Comparison of ENCODE assay signal across 11 mouse cellular contexts in genomic region chr12:29526236-29526644, GRCm38 (mm10). TPM values are rescaled to one million over a fixed set of nuclear protein-coding genes. Genes with fewer than 3 reads are reported as not detected.
DNase-seq lines count a peak whose midpoint lies in the region; ATAC-seq lines count a peak whose summit lies in the region.
"Had no signal": no experiment of that assay in that cellular context is flagged by ENCODE, and none has a peak within 500 bp of the region (broad histone marks: within the 10 kb centered on the region; RNA-seq: fewer than 3 reads in every experiment).

No protein-coding gene starts in this region.

- no peaks in the 10 kb centered on the region for H3K9me3 ChIP-seq in hindbrain, embryonic 12.5 days (replicated peaks)
- H3K9me3 ChIP-seq in midbrain, embryonic 16.5 days (replicated peaks; ENCODE audit: control insufficient read depth, low read length, poor library complexity, severe bottlenecking): no peaks in the 10 kb centered on the region
- H3K9me3 ChIP-seq in liver, embryonic 12.5 days (replicated peaks): no peaks in the 10 kb centered on the region
- no peaks in the 10 kb centered on the region for H3K9me3 ChIP-seq in kidney, embryonic 14.5 days (ENCODE audit: control insufficient read depth, low read length)
- H3K9me3 ChIP-seq: limb, embryonic 12.5 days; megakaryocyte, embryonic 14.5 days had no signal

- no peaks in the 10 kb centered on the region for H3K27me3 ChIP-seq in hindbrain, embryonic 12.5 days
- no peaks in the 10 kb centered on the region for H3K27me3 ChIP-seq in midbrain, embryonic 16.5 days (ENCODE audit: control insufficient read depth, insufficient read depth, low read depth, low read length)
- peaks cover 26% of the 10 kb centered on the region for H3K27me3 ChIP-seq in liver, embryonic 12.5 days (replicated peaks)
- H3K27me3 ChIP-seq in kidney, embryonic 14.5 days (ENCODE audit: control insufficient read depth, insufficient read depth, low read length): peaks cover 22% of the 10 kb centered on the region

- peak; percentile 53 for ATAC-seq in hindbrain, embryonic 12.5 days (ENCODE audit: low FRiP score)
- ATAC-seq in midbrain, embryonic 16.5 days: peak; percentile 80
- no peak for ATAC-seq in liver, embryonic 12.5 days
- ATAC-seq in kidney, embryonic 14.5 days (ENCODE audit: low FRiP score, low TSS enrichment): no peak

- peak; percentile 64 for DNase-seq in cerebellum, adult 11 months
- DNase-seq in embryo, embryonic 10 days (ENCODE audit: low spot score): peak; percentile 23
- DNase-seq in thymus, postnatal 4 days: no peak
- DNase-seq in lung, adult 18-20 months: no peak
- DNase-seq: adrenal gland, postnatal 25 days had no signal

- H3K4me3 ChIP-seq in hindbrain, embryonic 12.5 days: peak overlapping the region; percentile 11; the same call in 1 of the 2 replicates
- peak overlapping the region; percentile 30 for H3K4me3 ChIP-seq in midbrain, embryonic 16.5 days (ENCODE audit: low read depth, low read length)
- no peak overlapping the region for H3K4me3 ChIP-seq in liver, embryonic 12.5 days
- H3K4me3 ChIP-seq in kidney, embryonic 14.5 days (ENCODE audit: low read length): no peak overlapping the region
- H3K4me3 ChIP-seq: megakaryocyte, embryonic 14.5 days had no signal

- H3K4me1 ChIP-seq in hindbrain, embryonic 12.5 days: no peaks in the 10 kb centered on the region; the same call in 1 of the 2 replicates
- H3K4me1 ChIP-seq in midbrain, embryonic 16.5 days (ENCODE audit: control insufficient read depth, insufficient read depth, low read length): peaks cover 12% of the 10 kb centered on the region
- no peaks in the 10 kb centered on the region for H3K4me1 ChIP-seq in liver, embryonic 12.5 days
- no peaks in the 10 kb centered on the region for H3K4me1 ChIP-seq in kidney, embryonic 14.5 days (ENCODE audit: control insufficient read depth, insufficient read depth, low read length)
- H3K4me1 ChIP-seq: megakaryocyte, embryonic 14.5 days had no signal

- peak overlapping the region; percentile 19; the same call in 1 of the 2 replicates for H3K9ac ChIP-seq in hindbrain, embryonic 12.5 days
- peak overlapping the region; percentile 65 for H3K9ac ChIP-seq in midbrain, embryonic 16.5 days (ENCODE audit: low read depth, low read length)
- no peak overlapping the region for H3K9ac ChIP-seq in liver, embryonic 12.5 days
- no peak overlapping the region for H3K9ac ChIP-seq in kidney, embryonic 14.5 days (ENCODE audit: low read depth, low read length)
- H3K9ac ChIP-seq: limb, embryonic 12.5 days had no signal

- no peaks in the 10 kb centered on the region for H3K36me3 ChIP-seq in hindbrain, embryonic 12.5 days
- H3K36me3 ChIP-seq in midbrain, embryonic 16.5 days (ENCODE audit: control insufficient read depth, insufficient read depth, low read length): no peaks in the 10 kb centered on the region
- no peaks in the 10 kb centered on the region for H3K36me3 ChIP-seq in liver, embryonic 12.5 days
- no peaks in the 10 kb centered on the region for H3K36me3 ChIP-seq in kidney, embryonic 14.5 days (ENCODE audit: control insufficient read depth, insufficient read depth, low read length)
- H3K36me3 ChIP-seq: limb, embryonic 12.5 days had no signal

- peak overlapping the region; percentile 99 for H3K27ac ChIP-seq in hindbrain, embryonic 12.5 days
- peak overlapping the region; percentile 100 for H3K27ac ChIP-seq in midbrain, embryonic 16.5 days (ENCODE audit: low read length)
- H3K27ac ChIP-seq in liver, embryonic 12.5 days: no peak overlapping the region
- H3K27ac ChIP-seq in kidney, embryonic 14.5 days (ENCODE audit: low read depth, low read length): no peak overlapping the region
- H3K27ac ChIP-seq: limb, embryonic 12.5 days had no signal

- WGBS in hindbrain, embryonic 12.5 days: 3% methylated on average over 5 of the region's 6 CpGs
- WGBS in midbrain, embryonic 16.5 days: under 1% methylated on average over 6 of the region's 6 CpGs
- 16% methylated on average over 6 of the region's 6 CpGs for whole genome bisulfite sequencing in liver, embryonic 12.5 days (ENCODE audit: insufficient replicate concordance)
- 15% methylated on average over 6 of the region's 6 CpGs for WGBS in kidney, embryonic 14.5 days

- H3K4me2 ChIP-seq in hindbrain, embryonic 12.5 days (replicated peaks): peak overlapping the region; percentile 67
- peak overlapping the region; percentile 56 for H3K4me2 ChIP-seq in midbrain, embryonic 16.5 days (ENCODE audit: low read length)
- no peak overlapping the region for H3K4me2 ChIP-seq in liver, embryonic 12.5 days
- no peak overlapping the region for H3K4me2 ChIP-seq in kidney, embryonic 14.5 days (replicated peaks; ENCODE audit: low read depth, low read length)

RNA-seq across cellular contexts. Expression of gene Myt1l, which starts 1.9 kb away (rescaled TPM):
- 58.2 and 64.3 TPM in 2 replicates for polyA plus RNA-seq in hindbrain, embryonic 12.5 days (2016; fragmentation: Nextera tagmentation; extraction: Ambion mirVana)
- polyA plus RNA-seq in midbrain, embryonic 16.5 days (2015; fragmentation: Nextera tagmentation; extraction: Ambion mirVana): 274 and 304 TPM in 2 replicates
- polyA plus RNA-seq in liver, embryonic 12.5 days (2016; fragmentation: Nextera tagmentation; extraction: Ambion mirVana): not detected in 2 replicates
- polyA plus RNA-seq in kidney, embryonic 14.5 days (2014; fragmentation: Nextera tagmentation; extraction: Ambion mirVana): not detected in 2 replicates

Comparison
In these comparisons a context has a peak if more than half of its experiments do, and no peak if none do; other contexts are left out.
1. DNase-seq: peak in cerebellum, adult 11 months (single experiment) and embryo, embryonic 10 days (single experiment); none in thymus, postnatal 4 days (single experiment) and lung, adult 18-20 months (0 of 2).
2. ATAC-seq: peak in hindbrain, embryonic 12.5 days (single experiment) and midbrain, embryonic 16.5 days (single experiment); none in liver, embryonic 12.5 days (single experiment) and kidney, embryonic 14.5 days (single experiment).
3. H3K27ac ChIP-seq: peak in hindbrain, embryonic 12.5 days (single experiment) and midbrain, embryonic 16.5 days (single experiment); none in liver, embryonic 12.5 days (single experiment) and kidney, embryonic 14.5 days (single experiment).
4. H3K4me2 ChIP-seq: peak in hindbrain, embryonic 12.5 days (single experiment) and midbrain, embryonic 16.5 days (single experiment); none in liver, embryonic 12.5 days (single experiment) and kidney, embryonic 14.5 days (single experiment).
5. H3K4me3 ChIP-seq: peak in hindbrain, embryonic 12.5 days (single experiment) and midbrain, embryonic 16.5 days (single experiment); none in liver, embryonic 12.5 days (single experiment) and kidney, embryonic 14.5 days (single experiment).
6. H3K9ac ChIP-seq: peak in hindbrain, embryonic 12.5 days (single experiment) and midbrain, embryonic 16.5 days (single experiment); none in liver, embryonic 12.5 days (single experiment) and kidney, embryonic 14.5 days (single experiment).
7. RNA of gene Myt1l, which starts 1.9 kb away (polyA plus RNA-seq): 274 to 304 TPM in midbrain, embryonic 16.5 days and 58.2 to 64.3 TPM in hindbrain, embryonic 12.5 days; not detected in liver, embryonic 12.5 days and not detected in kidney, embryonic 14.5 days; every median in the first group is over 10 times any median in the second.